21 mouse cellular contexts compared by ENCODE assay signal in genomic region chr11:54909273-54909672, GRCm38 (mm10). TPM values are rescaled to one million over a fixed set of nuclear protein-coding genes. Genes with fewer than 3 reads are reported as not detected.
DNase-seq lines count a peak whose midpoint lies in the region; ATAC-seq and TF ChIP-seq lines count a peak whose summit lies in the region.
"Had no signal": no experiment of that assay in that cellular context is flagged by ENCODE, and none has a peak within 500 bp of the region (broad histone marks: within the 10 kb centered on the region; RNA-seq: fewer than 3 reads in every experiment).

No protein-coding gene starts in this region.

- H3K27me3 ChIP-seq in kidney, adult 2 months (replicated peaks; ENCODE audit: control insufficient read depth, insufficient read depth, low read length): no peaks in the 10 kb centered on the region
- H3K27me3 ChIP-seq in midbrain, embryonic 11.5 days (ENCODE audit: control insufficient read depth, insufficient read depth, low read length): no peaks in the 10 kb centered on the region
- no peaks in the 10 kb centered on the region for H3K27me3 ChIP-seq in midbrain, postnatal 0 days (ENCODE audit: insufficient read depth, low read length)
- H3K27me3 ChIP-seq: CH12.LX, Patski had no signal

- peak; percentile 90 for DNase-seq in heart, adult 11 months
- DNase-seq in heart, postnatal 4 days: no peak
- no peak for DNase-seq in kidney, adult 2 months
- DNase-seq in kidney, adult 11 months: no peak
- DNase-seq in midbrain, embryonic 11.5 days (ENCODE audit: low spot score, missing footprints): peak; percentile 39
- DNase-seq in midbrain, postnatal 0 days (ENCODE audit: low spot score): no peak
- DNase-seq: adrenal gland, adult 2 months; adrenal gland, adult 8-10 months; adrenal gland, postnatal 10 days; adrenal gland, postnatal 14 days; adrenal gland, postnatal 25 days; adrenal gland, postnatal 36 days; B cell, adult 2 months; cerebellum, adult 11 months; cerebellum, adult 11-12 months; cerebellum, adult 18-20 months had no signal

- ATAC-seq in midbrain, embryonic 11.5 days (ENCODE audit: low FRiP score): no peak
- ATAC-seq in midbrain, postnatal 0 days (ENCODE audit: low FRiP score): no peak
- ATAC-seq: activated CD4-positive, CD25-positive, alpha-beta regulatory T cell, adult 4 months; CD4-positive, CD25-positive, alpha-beta regulatory T cell, adult 4 months; Patski had no signal

- TF ChIP-seq POLR2A in kidney, adult 2 months (IDR thresholded peaks at IDR 0.05; ENCODE audit: low read depth, low read length): peak; percentile 20

- peaks cover 31% of the 10 kb centered on the region; the same call in 1 of the 2 replicates for H3K36me3 ChIP-seq in kidney, adult 2 months (ENCODE audit: control insufficient read depth, insufficient read depth, low read length)
- H3K36me3 ChIP-seq in midbrain, embryonic 11.5 days (ENCODE audit: control insufficient read depth, insufficient read depth, low read length): 0 out of 2 replicates have a peak, but pooled peaks cover 2% of the 10 kb centered on the region
- peaks cover 11% of the 10 kb centered on the region for H3K36me3 ChIP-seq in midbrain, postnatal 0 days (ENCODE audit: insufficient read depth, low read length)

- no peak overlapping the region for H3K9ac ChIP-seq in midbrain, embryonic 11.5 days (ENCODE audit: low read length)
- no peak overlapping the region for H3K9ac ChIP-seq in midbrain, postnatal 0 days (replicated peaks; ENCODE audit: low read length, poor library complexity, severe bottlenecking)

- H3K4me2 ChIP-seq in midbrain, embryonic 11.5 days: no peak overlapping the region
- H3K4me2 ChIP-seq in midbrain, postnatal 0 days (ENCODE audit: low read depth, low read length, poor library complexity, severe bottlenecking): no peak overlapping the region

- no peak for TF ChIP-seq CTCF in kidney, adult 2 months (conservative IDR thresholded peaks at IDR 0.05; ENCODE audit: insufficient read depth, insufficient read length, low read depth, low read length)
- no peak for TF ChIP-seq CTCF in midbrain, postnatal 0 days (IDR thresholded peaks at IDR 0.05)

- WGBS in kidney, adult 2 months: 78% methylated on average over 11 of the region's 11 CpGs
- WGBS in midbrain, embryonic 11.5 days: 92% methylated on average over 11 of the region's 11 CpGs
- WGBS in midbrain, postnatal 0 days: 94% methylated on average over 11 of the region's 11 CpGs

- no peaks in the 10 kb centered on the region for H3K9me3 ChIP-seq in midbrain, embryonic 11.5 days (ENCODE audit: control insufficient read depth, low read length)
- no peaks in the 10 kb centered on the region for H3K9me3 ChIP-seq in midbrain, postnatal 0 days (ENCODE audit: low read length)
- H3K9me3 ChIP-seq: G1E had no signal

- H3K27ac ChIP-seq in kidney, adult 2 months (ENCODE audit: insufficient read depth, low read depth, low read length): peak overlapping the region; percentile 99
- no peak overlapping the region for H3K27ac ChIP-seq in midbrain, embryonic 11.5 days (ENCODE audit: low read depth, low read length)
- H3K27ac ChIP-seq in midbrain, postnatal 0 days (ENCODE audit: low read depth, low read length): no peak overlapping the region

- H3K4me1 ChIP-seq in kidney, adult 2 months (ENCODE audit: control insufficient read depth, insufficient read depth, low read length): peaks cover 5% of the 10 kb centered on the region; the same call in 1 of the 2 replicates
- H3K4me1 ChIP-seq in midbrain, embryonic 11.5 days (ENCODE audit: control insufficient read depth, insufficient read depth, low read length): no peaks in the 10 kb centered on the region
- no peaks in the 10 kb centered on the region for H3K4me1 ChIP-seq in midbrain, postnatal 0 days (ENCODE audit: insufficient read depth, low read length)

- no peak overlapping the region for H3K4me3 ChIP-seq in kidney, adult 2 months (ENCODE audit: insufficient read depth, low read depth, low read length)
- no peak overlapping the region for H3K4me3 ChIP-seq in midbrain, embryonic 11.5 days (ENCODE audit: low read depth, low read length)
- no peak overlapping the region for H3K4me3 ChIP-seq in midbrain, postnatal 0 days (ENCODE audit: low read depth, low read length)

RNA-seq across cellular contexts. Expression of gene Gpx3, which starts 7.0 kb away (rescaled TPM):
- 100 to 1,000 TPM; 153 to 177 TPM for total RNA-seq in heart, postnatal 4 days (2021)
- polyA plus RNA-seq in kidney, adult 2 months (2012; rRNA removed): 28,844 and 31,623 TPM in 2 replicates
- 57.2 and 60.5 TPM in 2 replicates for polyA plus RNA-seq in midbrain, embryonic 11.5 days (2014; fragmentation: Nextera tagmentation; extraction: Ambion mirVana)
- total RNA-seq in midbrain, postnatal 0 days (2014; rRNA removed): 14.6 and 23.1 TPM in 2 replicates
- 69.3 and 70.3 TPM in 2 replicates for polyA plus RNA-seq in midbrain, postnatal 0 days (2015; fragmentation: Nextera tagmentation; extraction: Ambion mirVana)
- total RNA-seq: CH12.LX, G1E had no signal
- polyA plus RNA-seq: G1E had no signal

RNA-seq across cellular contexts. Expression of gene Hint1, which starts 43.1 kb away (rescaled TPM):
- 100 to 1,000 TPM; 364 to 393 TPM for total RNA-seq in heart, postnatal 4 days (2021)
- polyA plus RNA-seq in kidney, adult 2 months (2012; rRNA removed): 1,115 and 1,173 TPM in 2 replicates
- polyA plus RNA-seq in midbrain, embryonic 11.5 days (2014; fragmentation: Nextera tagmentation; extraction: Ambion mirVana): 694 and 720 TPM in 2 replicates
- 475 and 586 TPM in 2 replicates for total RNA-seq in midbrain, postnatal 0 days (2014; rRNA removed)
- 1,006 and 1,130 TPM in 2 replicates for polyA plus RNA-seq in midbrain, postnatal 0 days (2015; fragmentation: Nextera tagmentation; extraction: Ambion mirVana)

RNA-seq across cellular contexts. Expression of gene Lyrm7, which starts 48.6 kb away (rescaled TPM):
- 10 to 100 TPM; 20.3 to 28.3 TPM for total RNA-seq in heart, postnatal 4 days (2021)
- 1.4 and 3.9 TPM in 2 replicates for polyA plus RNA-seq in kidney, adult 2 months (2012; rRNA removed)
- polyA plus RNA-seq in midbrain, embryonic 11.5 days (2014; fragmentation: Nextera tagmentation; extraction: Ambion mirVana): 5.2 and 5.8 TPM in 2 replicates
- total RNA-seq in midbrain, postnatal 0 days (2014; rRNA removed): 3.2 and 5.2 TPM in 2 replicates
- 7.9 and 8.8 TPM in 2 replicates for polyA plus RNA-seq in midbrain, postnatal 0 days (2015; fragmentation: Nextera tagmentation; extraction: Ambion mirVana)

RNA-seq across cellular contexts. Expression of gene Tnip1, which starts 53.4 kb away (rescaled TPM):
- 10 to 100 TPM; 29.5 to 33.7 TPM for total RNA-seq in heart, postnatal 4 days (2021)
- 19.1 and 20.6 TPM in 2 replicates for polyA plus RNA-seq in kidney, adult 2 months (2012; rRNA removed)
- polyA plus RNA-seq in midbrain, embryonic 11.5 days (2014; fragmentation: Nextera tagmentation; extraction: Ambion mirVana): 8.9 and 9.9 TPM in 2 replicates
- total RNA-seq in midbrain, postnatal 0 days (2014; rRNA removed): 19.2 and 20.9 TPM in 2 replicates
- 17.0 and 17.2 TPM in 2 replicates for polyA plus RNA-seq in midbrain, postnatal 0 days (2015; fragmentation: Nextera tagmentation; extraction: Ambion mirVana)

Comparison
In these comparisons a context has a peak if more than half of its experiments do, and no peak if none do; other contexts are left out.
1. DNase-seq: peak in heart, adult 11 months (single experiment) and midbrain, embryonic 11.5 days (single experiment); none in heart, postnatal 4 days (single experiment), kidney, adult 2 months (single experiment), kidney, adult 11 months (single experiment) and midbrain, postnatal 0 days (single experiment).
2. RNA of gene Gpx3, which starts 7.0 kb away (polyA plus RNA-seq): 28,844 to 31,623 TPM in kidney, adult 2 months; 69.3 to 70.3 TPM in midbrain, postnatal 0 days and 57.2 to 60.5 TPM in midbrain, embryonic 11.5 days; every median in the first group is over 100 times any median in the second.